Mouse (Mus musculus) cerebellum, adult 9-10 months (tissue): ENCODE results near the gene Arhgef28.

Experiments used
- DNase-seq: peaks from one replicate; pipeline ENCODE4 v3.0.0; 2022

The Arhgef28 gene

DNA sequence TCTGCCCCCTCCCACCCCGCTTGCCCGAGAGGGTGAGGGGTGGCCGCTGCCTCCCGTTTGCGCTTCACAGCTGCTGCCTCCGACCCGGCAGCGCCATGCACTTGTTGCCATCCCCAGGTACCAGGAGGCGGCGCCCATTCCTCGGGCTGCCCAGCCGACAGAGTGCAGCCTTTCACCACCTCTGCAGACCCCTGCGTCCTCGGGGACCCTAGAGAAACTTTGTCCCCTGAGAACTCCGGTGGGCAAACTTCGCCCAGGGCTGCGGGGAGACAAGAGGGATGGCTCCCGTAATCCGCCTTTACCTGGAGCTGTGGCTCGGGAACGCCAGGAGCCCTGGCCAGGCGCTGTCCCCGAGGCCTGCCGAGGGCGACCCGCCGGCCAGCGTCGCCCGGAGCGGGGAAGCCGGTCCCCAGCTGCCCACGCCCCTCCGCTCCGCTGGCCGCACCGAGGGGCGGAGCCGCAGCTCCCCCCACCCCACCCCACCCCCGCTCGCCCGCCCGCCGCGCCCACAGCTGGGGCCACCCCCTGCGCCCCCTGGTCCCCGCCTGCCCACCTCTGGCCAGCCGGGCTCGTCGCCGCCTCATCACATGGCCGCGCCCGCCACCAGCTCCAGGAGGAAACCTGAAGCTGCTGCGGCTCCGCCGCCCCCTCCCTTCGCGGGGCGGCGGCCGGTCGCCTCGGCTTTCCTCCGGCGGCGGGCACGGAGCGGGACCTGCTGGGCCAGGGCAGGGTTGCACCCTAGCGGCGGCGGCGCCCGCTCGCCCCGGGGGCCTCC is at the start of gene Arhgef28:
Gene Arhgef28 (minus strand): TSS at position 669 of the 775 bp plus-strand sequence.
- no peak for DNase-seq

DNA sequence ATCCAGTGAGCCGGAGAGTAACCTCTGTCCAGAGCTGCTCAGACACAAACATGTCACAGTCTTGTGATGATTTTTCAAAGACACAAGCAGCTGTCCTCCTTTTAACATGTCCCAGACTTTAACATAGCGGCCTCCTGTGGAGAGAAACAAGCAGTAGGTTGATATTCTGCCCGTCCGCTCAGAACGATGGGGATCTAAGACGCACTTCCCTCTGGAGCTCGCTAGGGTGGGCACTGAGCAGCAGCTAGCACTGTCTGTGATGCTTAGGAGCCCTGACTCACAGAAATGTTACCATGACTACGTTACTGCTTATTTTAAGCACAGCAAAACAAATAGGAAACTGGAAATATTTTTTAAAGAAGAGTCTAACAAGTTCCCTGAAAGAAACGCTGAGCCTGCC is 48.7 kb upstream of the Arhgef28 start:
- no peak for DNase-seq

DNA sequence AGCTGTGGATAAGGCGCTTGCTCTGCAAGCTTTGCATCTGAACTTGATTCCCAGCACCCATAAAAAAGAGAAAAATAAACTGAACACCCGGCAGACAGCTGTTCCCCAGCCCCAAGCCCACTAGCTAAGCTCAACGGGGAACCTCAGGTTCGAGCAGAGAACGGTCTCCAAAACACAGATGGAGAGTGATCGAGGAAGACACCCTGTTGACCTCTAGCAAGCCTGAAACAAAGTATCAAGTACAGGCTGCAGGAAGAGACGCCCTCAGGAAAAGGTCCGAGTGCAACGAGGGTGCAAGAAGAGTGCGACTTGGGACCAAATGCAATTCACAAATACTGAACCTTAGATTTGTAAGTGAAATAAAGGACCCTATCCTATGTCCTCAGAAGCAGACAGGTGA is 43.4 kb upstream of the Arhgef28 start:
- no peak for DNase-seq

DNA sequence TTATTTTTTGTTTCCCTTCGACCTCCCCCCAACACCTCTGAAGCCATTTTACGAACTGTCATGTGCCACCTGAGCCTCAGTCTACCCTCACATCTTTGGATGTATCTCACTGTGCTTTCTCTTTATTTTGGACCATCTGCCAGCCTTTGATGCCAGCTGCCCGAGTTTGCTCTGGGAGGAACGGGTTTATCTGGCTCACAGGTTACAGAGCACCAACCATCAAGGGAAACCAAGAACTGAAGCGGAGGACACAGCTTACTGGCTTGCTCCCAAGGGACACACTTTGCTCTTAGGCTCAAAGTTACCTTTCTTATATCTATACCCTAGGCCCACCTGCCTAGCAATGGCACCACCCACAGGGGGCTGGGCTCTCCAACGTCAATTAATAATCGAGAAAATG is 39.1 kb upstream of the Arhgef28 start:
- no peak for DNase-seq

DNA sequence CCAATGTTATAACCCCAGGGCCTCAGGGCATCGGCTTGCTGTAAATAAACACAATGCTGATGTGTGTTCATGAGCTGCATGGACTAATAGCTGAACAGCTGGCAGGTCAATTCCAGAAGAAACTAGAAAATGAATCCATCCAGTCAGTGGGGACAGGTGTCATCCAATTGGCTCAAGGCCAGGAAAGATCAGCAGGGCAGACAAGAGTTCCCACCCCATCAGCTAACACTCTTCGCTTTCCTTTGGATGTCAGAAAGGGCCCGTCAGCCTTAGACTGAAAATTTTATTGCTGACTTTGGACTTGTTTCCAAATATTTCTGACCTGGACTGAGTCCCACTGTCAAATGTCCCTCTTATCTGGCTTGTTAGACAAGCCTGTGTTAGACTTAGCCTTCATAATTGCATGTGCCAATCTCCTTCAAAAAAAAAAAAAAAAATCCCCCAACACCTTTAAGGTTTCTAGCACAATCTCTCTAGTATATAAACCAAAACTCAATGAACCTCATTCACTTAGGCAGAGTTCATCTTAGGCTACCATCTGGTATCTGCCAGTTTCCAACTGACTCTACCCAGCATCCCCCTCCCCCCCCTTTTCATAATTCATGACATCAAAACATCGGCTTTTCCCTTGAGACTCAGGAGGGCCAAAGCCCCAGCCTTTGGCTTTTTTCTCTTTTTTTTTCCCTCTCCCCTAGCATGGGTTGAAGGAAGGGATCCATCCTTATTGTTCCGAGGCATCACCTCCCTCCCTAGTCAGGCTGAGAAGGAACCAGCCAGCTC is 38.5 kb upstream of the Arhgef28 start:
- DNase-seq, result no peak

DNA sequence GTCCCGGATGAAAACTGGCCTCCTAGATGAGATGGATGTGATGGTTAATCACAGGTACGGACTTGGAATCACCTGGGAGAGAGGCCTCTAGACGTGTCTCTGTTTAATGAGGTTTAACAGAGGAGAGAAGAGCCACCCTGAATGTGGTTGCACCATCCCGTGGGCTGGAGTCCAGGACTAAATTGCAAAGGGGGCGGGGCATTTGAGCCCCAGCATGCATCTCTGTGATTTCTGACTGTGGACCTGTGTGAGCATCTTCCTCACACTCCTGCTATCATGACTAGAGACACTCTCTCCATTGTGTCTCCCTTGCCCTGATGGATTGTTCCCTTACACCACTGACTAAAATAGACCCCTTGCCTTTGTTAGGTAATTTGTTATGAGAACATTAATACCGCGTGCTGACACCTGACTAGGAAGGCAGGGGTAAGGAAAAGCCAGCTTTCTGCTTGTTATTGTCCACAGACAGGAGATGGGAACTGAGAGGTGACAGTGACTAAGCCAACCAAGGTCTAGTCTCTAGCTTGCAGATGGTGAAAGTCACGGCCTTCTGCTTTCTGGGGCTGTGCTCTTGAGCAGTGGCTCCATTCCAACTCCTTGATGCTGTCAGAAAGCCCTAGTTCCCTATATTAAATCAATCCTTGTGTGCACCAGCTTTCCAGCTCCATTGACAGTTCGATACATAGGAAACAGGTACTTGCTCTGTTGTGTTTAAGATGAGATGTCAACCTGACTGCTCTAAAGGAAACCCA is 35.5 kb upstream of the Arhgef28 start:
- DNase-seq, result no peak

DNA sequence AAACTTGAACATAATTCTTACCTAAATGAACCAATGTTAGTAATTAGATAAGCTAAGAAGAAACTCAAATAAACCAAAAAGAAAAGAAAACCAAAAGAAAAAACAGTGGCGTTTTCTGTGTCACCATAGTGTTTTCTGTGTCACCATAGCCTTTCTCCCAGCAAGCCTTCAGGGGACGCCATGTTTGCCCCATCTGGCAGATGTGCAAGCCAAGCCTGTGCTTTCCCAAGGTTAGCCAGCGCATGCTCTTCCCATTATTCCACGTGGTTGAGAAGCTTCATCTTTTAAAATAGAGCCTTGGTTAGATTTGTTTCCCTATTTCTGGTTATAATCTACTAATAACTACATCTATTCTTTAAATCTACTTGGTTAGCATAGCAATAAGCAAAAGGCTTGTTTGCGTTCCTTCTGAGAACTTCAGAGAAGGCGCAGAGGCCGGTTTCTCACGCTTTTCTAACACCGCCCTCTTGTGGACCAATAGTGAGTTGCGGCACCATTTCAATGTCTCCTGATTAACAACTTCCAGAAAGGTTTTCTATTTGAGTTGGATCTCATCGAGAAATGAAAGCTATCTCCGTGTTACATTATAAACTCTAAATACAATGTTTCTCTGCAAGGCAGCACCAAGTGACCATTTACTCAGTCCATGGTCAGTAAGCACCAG is 33.9 kb upstream of the Arhgef28 start:
- DNase-seq, result peak; percentile 43

DNA sequence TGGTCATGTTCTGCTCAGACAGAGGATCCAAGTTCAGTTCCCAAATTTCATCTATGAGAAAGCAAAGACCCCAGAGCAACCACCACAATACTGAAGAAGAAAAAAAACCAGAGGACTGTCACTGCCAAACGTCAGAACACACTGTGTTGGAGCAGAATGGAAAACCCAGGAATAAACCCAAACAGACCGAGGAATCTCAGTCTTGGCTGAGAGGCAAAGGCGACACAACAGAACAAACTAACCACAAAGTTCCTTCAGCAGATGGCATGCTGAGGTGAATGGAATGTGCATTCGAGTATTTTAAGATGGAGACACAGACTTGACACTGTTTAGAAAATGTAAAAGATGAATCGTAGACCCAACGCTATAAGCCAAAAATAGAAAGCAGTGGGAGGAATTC is 29.2 kb upstream of the Arhgef28 start:
- no peak for DNase-seq

DNA sequence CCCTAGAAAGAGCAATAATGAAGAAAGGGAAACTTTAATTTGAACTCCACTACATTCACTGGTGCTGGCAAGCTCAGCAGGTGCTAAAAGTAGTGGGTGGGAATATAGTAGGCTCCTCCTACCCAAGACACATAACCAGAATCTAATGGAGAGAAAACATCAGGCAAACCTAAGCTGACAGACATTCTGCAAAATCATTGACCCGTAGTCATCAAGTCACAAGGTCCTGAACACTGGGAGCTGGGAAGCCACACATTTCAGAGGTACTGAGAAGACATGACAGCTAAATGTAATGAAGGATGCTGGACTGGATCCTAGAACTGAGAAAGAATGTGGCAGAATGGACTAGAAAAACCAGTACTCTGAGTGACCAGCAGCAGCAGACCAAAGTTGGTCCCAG is 24.3 kb upstream of the Arhgef28 start:
- no peak for DNase-seq

DNA sequence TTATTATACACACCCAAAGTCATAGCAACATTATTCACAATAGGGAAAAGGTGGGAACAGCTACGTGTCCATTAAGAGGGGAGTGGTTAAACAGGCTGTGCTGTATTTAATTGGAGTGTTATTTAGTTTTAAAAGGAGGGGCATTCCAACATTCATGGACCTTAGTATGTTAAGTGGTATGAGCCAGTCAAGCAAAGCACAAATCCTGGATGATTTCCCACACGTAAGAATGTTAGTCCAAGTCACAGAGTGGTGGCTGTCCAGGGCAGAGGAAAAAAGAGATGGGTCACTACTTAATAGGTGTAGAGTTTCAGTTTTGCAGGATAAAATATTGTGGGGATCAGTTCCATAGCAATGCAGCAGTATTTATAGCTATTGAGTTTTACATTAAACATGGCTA is 20.0 kb upstream of the Arhgef28 start:
- DNase-seq, result no peak

DNA sequence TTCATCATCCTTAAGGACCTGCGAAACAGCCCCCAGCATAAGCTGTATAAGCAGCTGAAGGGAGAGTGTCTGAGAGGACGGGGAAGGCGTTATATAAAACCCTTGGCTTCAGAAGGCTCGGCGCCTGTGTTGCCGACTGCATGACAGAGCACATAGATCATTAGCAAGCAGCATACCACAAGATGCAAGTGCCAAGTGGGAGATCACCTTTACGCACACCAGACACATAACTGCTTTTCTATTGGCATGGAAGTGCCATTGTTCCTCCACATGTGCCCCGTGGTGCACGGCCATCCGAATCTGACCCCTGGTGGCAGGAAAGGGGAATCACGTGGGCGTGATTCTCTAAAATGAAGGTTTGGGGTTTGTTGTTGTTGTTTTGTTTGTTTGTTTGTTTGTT is 16.6 kb upstream of the Arhgef28 start:
- DNase-seq, result no peak

DNA sequence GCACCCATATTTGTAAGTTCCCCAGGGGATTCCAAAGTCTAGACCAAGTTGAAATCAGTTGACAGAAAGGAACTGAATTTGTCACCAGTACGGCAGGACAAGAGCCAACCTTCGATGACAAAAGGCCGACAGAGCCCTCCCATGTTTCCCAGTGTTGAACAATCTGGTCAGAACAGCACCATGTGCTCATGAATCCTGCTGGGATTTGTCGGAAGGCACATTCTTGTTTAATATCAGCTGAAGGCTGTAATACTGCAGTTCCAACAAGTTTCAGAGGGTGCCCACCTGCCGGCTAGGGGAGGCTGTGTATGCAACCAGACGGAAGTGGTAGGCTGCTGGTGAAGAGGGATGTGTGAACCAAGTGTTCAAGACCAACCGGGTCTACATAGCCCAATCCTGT is 3.9 kb upstream of the Arhgef28 start:
- DNase-seq, result no peak

DNA sequence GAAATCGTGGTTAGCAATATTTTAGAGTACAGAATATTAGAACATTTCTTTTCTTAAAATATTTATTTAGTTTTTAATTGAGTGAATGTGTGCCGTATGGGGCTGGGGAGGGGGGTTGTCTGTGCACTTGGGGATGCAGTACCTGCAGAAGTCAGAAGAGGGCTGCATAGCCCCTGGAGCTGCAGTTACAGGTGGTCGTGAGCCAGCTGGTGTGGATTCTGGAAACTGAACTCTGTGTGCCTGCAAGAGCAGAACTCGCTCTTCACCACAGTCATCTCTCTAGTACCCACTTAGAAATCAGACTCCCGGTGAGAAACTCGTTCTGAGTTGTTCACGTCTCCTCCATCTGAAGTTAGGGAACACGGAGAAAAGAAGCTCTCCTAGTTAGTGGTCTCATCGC is 2.6 kb upstream of the Arhgef28 start:
- no peak for DNase-seq

DNA sequence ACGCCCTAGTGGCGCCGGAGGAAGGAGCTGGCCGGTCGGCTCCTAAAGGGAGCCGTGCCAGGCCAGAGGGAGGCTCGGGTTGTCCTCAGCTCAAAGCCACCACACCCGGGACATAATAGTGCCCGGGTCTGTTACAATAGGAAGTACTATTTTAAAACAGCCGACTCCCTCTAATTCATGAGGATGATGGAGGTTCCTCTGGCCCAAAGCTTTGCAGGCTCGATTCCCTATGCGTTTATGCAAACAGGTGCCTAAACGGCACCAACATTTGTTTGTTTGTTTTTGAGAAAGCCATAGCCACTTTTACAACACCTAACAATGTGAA is 269 bp upstream of the Arhgef28 start:
- peak; percentile 5 for DNase-seq

DNA sequence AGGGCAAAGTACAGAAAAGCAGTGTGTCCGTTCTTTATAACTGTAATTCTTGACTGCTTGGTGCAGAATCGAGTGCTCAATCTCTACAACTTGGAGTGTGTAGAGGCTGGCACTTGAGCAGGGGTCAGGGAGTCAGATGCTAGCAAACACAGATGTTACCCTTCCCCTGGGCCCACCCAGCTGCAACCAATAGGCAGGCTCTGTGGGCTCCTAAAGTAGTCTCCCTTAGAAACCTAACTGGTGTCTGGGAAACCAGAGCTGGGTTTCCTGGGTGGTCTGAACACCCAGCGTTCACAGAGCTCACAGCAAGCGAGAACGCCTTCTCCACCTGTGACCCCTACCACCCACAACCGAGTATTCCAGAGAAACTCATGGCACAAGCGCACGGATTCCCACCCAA is 1.1 kb downstream of the Arhgef28 start:
- no peak for DNase-seq

DNA sequence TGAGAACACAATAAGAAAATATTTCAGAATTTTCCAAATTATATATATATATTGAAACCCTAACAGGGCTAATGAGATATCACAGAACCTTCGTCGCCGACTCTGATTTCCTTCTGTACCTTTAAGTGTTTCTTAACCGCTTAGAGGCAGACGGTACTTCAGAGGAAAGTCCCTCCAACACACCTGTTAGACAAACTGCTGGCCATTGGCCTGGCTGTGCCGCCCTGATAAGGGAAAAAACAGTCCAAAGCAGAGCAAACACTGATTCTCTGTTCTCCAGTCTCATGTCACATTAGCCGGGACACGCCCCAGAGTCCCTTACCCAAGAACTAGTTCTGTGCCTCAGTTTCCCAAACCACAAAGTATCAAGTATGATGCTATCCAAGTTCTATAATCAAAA is 1.9 kb downstream of the Arhgef28 start:
- no peak for DNase-seq

DNA sequence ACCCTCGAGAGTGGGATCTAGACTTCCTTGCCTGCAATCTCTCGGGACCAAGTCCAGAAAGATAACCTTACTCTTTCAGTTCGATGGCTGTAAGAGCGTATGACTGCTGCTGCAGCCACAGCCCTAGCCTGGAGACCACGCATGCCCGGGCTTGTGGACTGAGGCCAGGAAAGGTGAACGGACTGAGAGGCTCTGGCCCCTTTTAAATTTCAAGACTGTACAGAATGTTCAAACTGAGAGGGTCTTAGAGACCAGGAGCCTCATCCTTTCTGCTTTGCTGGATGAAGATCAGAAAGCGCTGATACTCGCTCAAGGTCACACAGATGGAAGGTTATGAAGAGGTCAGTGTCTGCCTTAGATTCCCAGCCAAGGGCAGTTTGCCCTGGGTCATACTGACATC is 4.8 kb downstream of the Arhgef28 start:
- no peak for DNase-seq

DNA sequence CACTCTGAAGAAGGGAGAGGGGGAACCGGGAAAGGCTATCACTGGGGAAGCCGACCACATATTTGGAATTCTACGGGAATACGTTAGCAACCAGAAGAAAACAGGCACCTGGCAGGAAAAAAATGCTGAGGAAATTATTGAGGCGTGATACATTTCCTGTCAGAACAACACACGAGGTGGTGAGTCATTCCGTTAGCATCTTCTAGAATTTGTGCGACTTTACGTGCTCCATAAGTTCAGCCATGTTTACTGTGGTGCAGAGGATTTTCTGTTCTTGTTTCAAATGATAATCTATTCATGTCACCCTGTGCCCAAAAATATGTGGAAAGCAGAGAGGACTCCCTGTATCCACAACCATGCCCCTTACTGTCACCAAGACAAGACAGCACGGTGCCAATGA is 13.6 kb downstream of the Arhgef28 start:
- DNase-seq, result no peak

DNA sequence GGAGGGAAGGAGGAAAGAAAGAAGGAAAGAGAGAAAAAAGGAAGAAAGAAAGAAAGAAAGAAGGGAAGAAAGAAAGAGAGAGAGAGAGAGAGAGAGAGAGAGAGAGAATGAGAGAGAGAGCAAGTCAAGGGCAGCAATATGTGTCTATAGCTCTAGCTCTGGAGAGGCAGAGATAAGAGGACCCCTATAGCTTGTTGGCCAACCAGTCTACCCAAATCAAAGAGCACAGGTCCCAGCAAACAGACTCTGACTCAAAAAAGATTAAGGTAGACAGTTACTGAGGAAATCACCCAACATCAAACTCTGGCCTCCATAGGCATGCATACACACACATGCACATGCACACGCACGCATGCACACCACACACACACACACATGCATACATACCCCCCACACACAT is 17.7 kb downstream of the Arhgef28 start:
- DNase-seq, result no peak

DNA sequence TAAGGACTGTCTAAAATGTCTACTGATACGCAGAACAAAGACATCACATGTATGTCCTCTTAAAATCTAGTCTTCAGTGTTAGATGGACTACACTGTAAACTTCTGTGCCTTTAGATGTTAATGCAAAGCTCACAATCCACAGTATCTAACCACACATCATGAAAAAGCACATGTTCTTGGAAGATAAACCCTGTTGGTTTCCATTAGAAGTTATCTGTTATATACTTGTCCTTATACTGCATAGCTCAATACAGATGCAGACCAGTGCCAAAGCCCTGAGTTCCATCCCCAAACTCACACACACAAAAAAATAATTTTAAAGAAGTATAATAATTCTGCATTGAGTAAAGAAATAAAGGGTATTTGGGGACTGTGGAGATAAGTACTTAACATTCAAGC is 18.3 kb downstream of the Arhgef28 start:
- DNase-seq, result no peak

DNA sequence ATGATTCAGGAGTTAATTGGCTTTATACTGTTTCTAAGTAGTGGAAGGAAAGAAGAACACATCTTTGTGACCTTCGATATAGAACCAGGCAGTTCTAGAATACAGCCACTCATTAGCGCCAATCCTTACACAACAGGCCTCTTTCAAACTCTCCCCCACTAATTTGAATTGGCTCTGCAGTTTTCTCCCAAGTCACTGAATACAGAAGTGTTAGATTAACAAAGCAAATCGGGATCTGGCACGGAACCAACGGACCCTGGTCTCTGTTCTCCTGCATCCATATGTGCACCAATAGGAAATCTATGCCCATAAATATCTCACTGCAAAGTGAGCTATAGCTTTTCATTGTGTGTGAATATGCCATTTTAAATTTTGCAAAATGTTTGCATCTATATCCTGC is 20.1 kb downstream of the Arhgef28 start:
- DNase-seq, result no peak

DNA sequence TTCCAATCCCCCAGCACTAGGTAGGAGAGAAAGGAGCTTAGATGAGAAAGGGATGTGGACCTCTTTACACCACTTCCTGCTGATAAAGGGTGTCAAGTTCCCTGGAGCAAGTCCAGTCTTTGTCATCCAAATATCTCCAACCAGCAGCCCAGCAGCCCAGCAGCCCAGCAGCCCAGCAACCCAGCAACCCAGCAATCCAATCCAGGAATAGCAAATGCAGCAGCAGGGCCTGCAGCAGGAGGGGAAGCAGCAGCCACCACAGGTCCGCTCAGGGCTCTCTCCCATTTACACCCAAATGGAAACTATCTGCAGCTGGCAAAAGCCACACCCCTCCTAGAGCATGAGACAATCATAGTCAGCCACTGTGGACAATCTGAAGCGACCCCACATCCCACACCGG is 21.6 kb downstream of the Arhgef28 start:
- no peak for DNase-seq

DNA sequence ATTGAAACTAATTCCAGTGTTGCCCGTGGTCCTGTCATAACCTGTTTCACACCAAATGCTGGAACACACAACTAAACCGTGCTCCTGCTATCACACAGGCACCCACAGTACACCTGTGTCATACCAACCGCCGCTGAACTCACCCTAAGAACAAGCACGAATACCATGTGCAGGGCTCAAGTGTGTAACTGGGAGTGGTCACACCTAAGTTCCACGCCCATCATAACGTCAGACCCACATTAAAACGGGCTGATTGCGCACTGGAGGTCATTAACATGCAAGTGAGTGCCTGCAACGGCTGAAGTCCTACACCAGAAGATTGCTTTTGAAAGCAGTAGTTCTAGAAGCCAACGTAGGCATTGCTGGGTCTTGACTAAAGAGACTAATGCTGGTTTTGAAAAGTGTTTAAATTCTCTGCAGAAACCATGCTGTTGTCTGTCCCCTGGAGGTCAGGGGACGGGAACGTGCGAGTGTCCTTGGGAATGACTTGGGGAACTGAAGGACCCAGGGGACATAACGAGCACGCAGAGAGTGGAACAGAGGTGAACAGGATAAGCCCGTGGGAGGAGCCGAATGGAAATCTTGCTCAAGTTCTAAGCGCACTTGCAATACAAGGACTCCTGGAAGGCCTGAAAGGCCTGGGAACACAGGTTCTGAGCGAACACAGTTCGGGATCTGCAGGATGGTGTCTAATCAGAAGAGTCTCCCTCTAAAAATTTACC is 22.9 kb downstream of the Arhgef28 start:
- DNase-seq, result no peak
